Mouse (Mus musculus): ENCODE measurements around the gene Gm44965. TPM values are rescaled to one million over a fixed set of nuclear protein-coding genes. Genes with fewer than 3 reads are reported as not detected.
A peak's percentile ranks its signal among the peaks of the same experiment; 100 is the strongest.
"Not testable (repeated sequence)": the region's sequence is repeated elsewhere in the genome, so short reads cannot be mapped to it uniquely, and the experiment has no call there.

Gm44965 gene
- polyA plus RNA-seq, 1 experiment = not detected

GRCm38 (mm10) chr6:48601271-48602079, 7.7 kb downstream of the Gm44965 start, which contains the start of gene Zfp775:
Gene Zfp775, plus strand, starts transcription at chr6:48602063.
- peak within 1 kb of the TSS; percentile 81 for H3K4me3 ChIP-seq (replicated peaks; ENCODE audit: control insufficient read depth, low read depth, low read length)
- no peak within 1 kb of the TSS for H3K27ac ChIP-seq (ENCODE audit: control insufficient read depth, insufficient read depth, low read depth, low read length, poor library complexity)
- no peak for TF ChIP-seq CTCF (IDR thresholded peaks at IDR 0.05; ENCODE audit: control insufficient read depth, insufficient read depth, low read length)
- peak; percentile 36; the same call in 1 of the 2 replicates for TF ChIP-seq POLR2A (IDR thresholded peaks at IDR 0.05; ENCODE audit: borderline replicate concordance, control insufficient read depth, low read depth, low read length)
- 5% methylated on average over 42 of the region's 42 CpGs for WGBS
- H3K4me1 ChIP-seq (ENCODE audit: control insufficient read depth, insufficient read depth, low read length) = peaks cover 1% of the 10 kb centered on the region; the same call in 1 of the 2 replicates

GRCm38 (mm10) chr6:48602080-48602741, 8.5 kb downstream of the Gm44965 start:
- H3K27ac ChIP-seq (ENCODE audit: control insufficient read depth, insufficient read depth, low read depth, low read length, poor library complexity) = no peak overlapping the region
- peaks cover 1% of the 10 kb centered on the region; the same call in 1 of the 2 replicates for H3K4me1 ChIP-seq (ENCODE audit: control insufficient read depth, insufficient read depth, low read length)
- peak overlapping the region; percentile 81 for H3K4me3 ChIP-seq (replicated peaks; ENCODE audit: control insufficient read depth, low read depth, low read length)
- 1% methylated on average over 28 of the region's 28 CpGs for WGBS
- TF ChIP-seq POLR2A (IDR thresholded peaks at IDR 0.05; ENCODE audit: borderline replicate concordance, control insufficient read depth, low read depth, low read length) (no peak), CTCF (IDR thresholded peaks at IDR 0.05; ENCODE audit: control insufficient read depth, insufficient read depth, low read length) (no peak)

- Histone ChIP-seq H3K4me3 (replicated peaks; ENCODE audit: control insufficient read depth, low read depth, low read length) (no peak overlapping the region), H3K4me1 (ENCODE audit: control insufficient read depth, insufficient read depth, low read length) (no peaks in the 10 kb centered on the region), H3K27ac (ENCODE audit: control insufficient read depth, insufficient read depth, low read depth, low read length, poor library complexity) (no peak overlapping the region)
- TF ChIP-seq POLR2A (IDR thresholded peaks at IDR 0.05; ENCODE audit: borderline replicate concordance, control insufficient read depth, low read depth, low read length) (no peak), CTCF (IDR thresholded peaks at IDR 0.05; ENCODE audit: control insufficient read depth, insufficient read depth, low read length) (no peak)
- WGBS = 79% methylated on average over 2 of the region's 2 CpGs
Measured at GRCm38 (mm10) chr6:48608124-48608523, 14.4 kb downstream of the Gm44965 start.

GRCm38 (mm10) chr6:48609512-48609911, 15.8 kb downstream of the Gm44965 start:
- no peak overlapping the region for H3K27ac ChIP-seq (ENCODE audit: control insufficient read depth, insufficient read depth, low read depth, low read length, poor library complexity)
- no peaks in the 10 kb centered on the region for H3K4me1 ChIP-seq (ENCODE audit: control insufficient read depth, insufficient read depth, low read length)
- WGBS = 42% methylated on average over 7 of the region's 7 CpGs
- TF ChIP-seq POLR2A (IDR thresholded peaks at IDR 0.05; ENCODE audit: borderline replicate concordance, control insufficient read depth, low read depth, low read length) = no peak
- no peak for TF ChIP-seq CTCF (IDR thresholded peaks at IDR 0.05; ENCODE audit: control insufficient read depth, insufficient read depth, low read length)
- H3K4me3 ChIP-seq (replicated peaks; ENCODE audit: control insufficient read depth, low read depth, low read length) = no peak overlapping the region

- 82% methylated on average over 3 of the region's 3 CpGs for WGBS
- TF ChIP-seq CTCF (IDR thresholded peaks at IDR 0.05; ENCODE audit: control insufficient read depth, insufficient read depth, low read length) (no peak), POLR2A (IDR thresholded peaks at IDR 0.05; ENCODE audit: borderline replicate concordance, control insufficient read depth, low read depth, low read length) (no peak)
- Histone ChIP-seq H3K4me3 (replicated peaks; ENCODE audit: control insufficient read depth, low read depth, low read length) (no peak overlapping the region), H3K27ac (ENCODE audit: control insufficient read depth, insufficient read depth, low read depth, low read length, poor library complexity) (no peak overlapping the region), H3K4me1 (ENCODE audit: control insufficient read depth, insufficient read depth, low read length) (no peaks in the 10 kb centered on the region)
Measured at GRCm38 (mm10) chr6:48610657-48611056, 16.9 kb downstream of the Gm44965 start.

- no peaks in the 10 kb centered on the region for H3K4me1 ChIP-seq (ENCODE audit: control insufficient read depth, insufficient read depth, low read length)
- TF ChIP-seq POLR2A (IDR thresholded peaks at IDR 0.05; ENCODE audit: borderline replicate concordance, control insufficient read depth, low read depth, low read length) (no peak), CTCF (IDR thresholded peaks at IDR 0.05; ENCODE audit: control insufficient read depth, insufficient read depth, low read length) (no peak)
- H3K4me3 ChIP-seq (replicated peaks; ENCODE audit: control insufficient read depth, low read depth, low read length) = no peak overlapping the region
- H3K27ac ChIP-seq (ENCODE audit: control insufficient read depth, insufficient read depth, low read depth, low read length, poor library complexity) = no peak overlapping the region
- 80% methylated on average over 4 of the region's 4 CpGs for WGBS
Measured at GRCm38 (mm10) chr6:48613464-48613863, 19.7 kb downstream of the Gm44965 start.

- TF ChIP-seq POLR2A (IDR thresholded peaks at IDR 0.05; ENCODE audit: borderline replicate concordance, control insufficient read depth, low read depth, low read length) = no peak
- no peak for TF ChIP-seq CTCF (IDR thresholded peaks at IDR 0.05; ENCODE audit: control insufficient read depth, insufficient read depth, low read length)
- H3K27ac ChIP-seq (ENCODE audit: control insufficient read depth, insufficient read depth, low read depth, low read length, poor library complexity) = no peak overlapping the region
- WGBS = 84% methylated on average over 5 of the region's 5 CpGs
- no peak overlapping the region for H3K4me3 ChIP-seq (replicated peaks; ENCODE audit: control insufficient read depth, low read depth, low read length)
- H3K4me1 ChIP-seq (ENCODE audit: control insufficient read depth, insufficient read depth, low read length) = no peaks in the 10 kb centered on the region
Measured at GRCm38 (mm10) chr6:48614756-48615155, 21.0 kb downstream of the Gm44965 start.

GRCm38 (mm10) chr6:48620031-48620430, 26.3 kb downstream of the Gm44965 start:
- no peak overlapping the region; the same call in 1 of the 2 replicates for H3K27ac ChIP-seq (ENCODE audit: control insufficient read depth, insufficient read depth, low read depth, low read length, poor library complexity)
- no peak overlapping the region for H3K4me3 ChIP-seq (replicated peaks; ENCODE audit: control insufficient read depth, low read depth, low read length)
- TF ChIP-seq POLR2A (IDR thresholded peaks at IDR 0.05; ENCODE audit: borderline replicate concordance, control insufficient read depth, low read depth, low read length) (no peak), CTCF (IDR thresholded peaks at IDR 0.05; ENCODE audit: control insufficient read depth, insufficient read depth, low read length) (no peak)
- no peaks in the 10 kb centered on the region; the same call in 1 of the 2 replicates for H3K4me1 ChIP-seq (ENCODE audit: control insufficient read depth, insufficient read depth, low read length)
- WGBS = 93% methylated on average over 30 of the region's 30 CpGs

GRCm38 (mm10) chr6:48622186-48622843, 28.6 kb downstream of the Gm44965 start:
- H3K4me1 ChIP-seq (ENCODE audit: control insufficient read depth, insufficient read depth, low read length); H3K27ac ChIP-seq (ENCODE audit: control insufficient read depth, insufficient read depth, low read depth, low read length, poor library complexity); H3K4me3 ChIP-seq (replicated peaks; ENCODE audit: control insufficient read depth, low read depth, low read length): not testable (repeated sequence)
- 83% methylated on average over 8 of the region's 8 CpGs for WGBS

Data from bone marrow, adult 2 months (tissue).